Mouse (Mus musculus): ENCODE measurements at regions not wholly inside any gene's neighbourhood (a gene's known extent, or its start where the extent isn't known, plus 50 kb on each side); places are given as distances from the start of the nearest gene placed in this dataset.

GRCm38 (mm10) chr5:51783523-51783922 lies 216.0 kb upstream of the Ppargc1a start:
- TF ChIP-seq CTCF (IDR thresholded peaks at IDR 0.05; ENCODE audit: low read depth) (no peak), EP300 (IDR thresholded peaks at IDR 0.05; ENCODE audit: low read depth) (no peak)
